Mouse (Mus musculus): ENCODE results near the gene Mthfs.
"Not testable (repeated sequence)": the region's sequence is repeated elsewhere in the genome, so short reads cannot be mapped to it uniquely, and the experiment has no call there.

Gene Mthfs

GRCm38 (mm10) chr9:89240516-89241019 is 30.1 kb downstream of the Mthfs start:
- not testable (repeated sequence) for DNase-seq (ENCODE audit: extremely low read depth, low read depth, low spot score)

GRCm38 (mm10) chr9:89253400-89253799 is 42.9 kb downstream of the Mthfs start:
- DNase-seq (ENCODE audit: extremely low read depth, low read depth, low spot score): no peak

- no peak for DNase-seq (ENCODE audit: extremely low read depth, low read depth, low spot score)
Measured at GRCm38 (mm10) chr9:89256556-89257335, 46.3 kb downstream of the Mthfs start.

- no peak for DNase-seq (ENCODE audit: extremely low read depth, low read depth, low spot score)
Measured at GRCm38 (mm10) chr9:89263968-89264367, 53.5 kb downstream of the Mthfs start.

GRCm38 (mm10) chr9:89264571-89264970 is 54.1 kb downstream of the Mthfs start:
- no peak for DNase-seq (ENCODE audit: extremely low read depth, low read depth, low spot score)

- no peak for DNase-seq (ENCODE audit: extremely low read depth, low read depth, low spot score)
Measured at GRCm38 (mm10) chr9:89267093-89267492, 56.6 kb downstream of the Mthfs start.

GRCm38 (mm10) chr9:89267572-89267971 is 57.1 kb downstream of the Mthfs start:
- no peak for DNase-seq (ENCODE audit: extremely low read depth, low read depth, low spot score)

GRCm38 (mm10) chr9:89270376-89270775 is 59.9 kb downstream of the Mthfs start:
- no peak for DNase-seq (ENCODE audit: extremely low read depth, low read depth, low spot score)

GRCm38 (mm10) chr9:89273766-89274165 is 63.3 kb downstream of the Mthfs start:
- DNase-seq (ENCODE audit: extremely low read depth, low read depth, low spot score): no peak

- DNase-seq (ENCODE audit: extremely low read depth, low read depth, low spot score): no peak
Measured at GRCm38 (mm10) chr9:89278207-89278606, 67.7 kb downstream of the Mthfs start.

- DNase-seq (ENCODE audit: extremely low read depth, low read depth, low spot score): no peak
Measured at GRCm38 (mm10) chr9:89282374-89283068, 72.0 kb downstream of the Mthfs start.

GRCm38 (mm10) chr9:89288037-89288436 is 77.6 kb downstream of the Mthfs start:
- DNase-seq (ENCODE audit: extremely low read depth, low read depth, low spot score): no peak

GRCm38 (mm10) chr9:89293364-89293763 is 82.9 kb downstream of the Mthfs start:
- no peak for DNase-seq (ENCODE audit: extremely low read depth, low read depth, low spot score)

GRCm38 (mm10) chr9:89294121-89294520 is 83.6 kb downstream of the Mthfs start:
- no peak for DNase-seq (ENCODE audit: extremely low read depth, low read depth, low spot score)

GRCm38 (mm10) chr9:89305637-89306036 is 95.2 kb downstream of the Mthfs start:
- DNase-seq (ENCODE audit: extremely low read depth, low read depth, low spot score): no peak

GRCm38 (mm10) chr9:89308357-89309194 is 98.1 kb downstream of the Mthfs start:
- no peak for DNase-seq (ENCODE audit: extremely low read depth, low read depth, low spot score)

GRCm38 (mm10) chr9:89309195-89309535 is 98.7 kb downstream of the Mthfs start:
- no peak for DNase-seq (ENCODE audit: extremely low read depth, low read depth, low spot score)

- no peak for DNase-seq (ENCODE audit: extremely low read depth, low read depth, low spot score)
Measured at GRCm38 (mm10) chr9:89311649-89312048, 101.2 kb downstream of the Mthfs start.

- DNase-seq (ENCODE audit: extremely low read depth, low read depth, low spot score): no peak
Measured at GRCm38 (mm10) chr9:89373731-89374130, 163.3 kb downstream of the Mthfs start.

- no peak for DNase-seq (ENCODE audit: extremely low read depth, low read depth, low spot score)
Measured at GRCm38 (mm10) chr9:89374650-89375049, 164.2 kb downstream of the Mthfs start.

- DNase-seq (ENCODE audit: extremely low read depth, low read depth, low spot score): no peak
Measured at GRCm38 (mm10) chr9:89403031-89403430, 192.6 kb downstream of the Mthfs start.

Measured in fat pad, adult 2 months (tissue).